Mouse (Mus musculus) erythroblast, embryonic 14.5 days (primary cell): ENCODE data around the gene Adgrg1. TPM values are rescaled to one million over a fixed set of nuclear protein-coding genes. Genes with fewer than 3 reads are reported as not detected.

Experiments
- H3K27me3 ChIP-seq: 2 replicates; pipeline ENCODE4 v1.6.1; 2012; ENCODE audit warnings: inconsistent platforms; ENCODE audit not compliant: control insufficient read depth
- H3K36me3 ChIP-seq: 2 replicates; pipeline ENCODE4 v1.6.1; 2012; ENCODE audit warnings: mild to moderate bottlenecking, inconsistent platforms; ENCODE audit not compliant: control insufficient read depth
- H3K4me1 ChIP-seq: 2 replicates; pipeline ENCODE4 v1.6.1; 2012; ENCODE audit warnings: inconsistent platforms; ENCODE audit not compliant: control insufficient read depth
- H3K4me3 ChIP-seq: replicated peaks from 2 replicates; pipeline ENCODE3; 2012; ENCODE audit warnings: moderate library complexity, mild to moderate bottlenecking, inconsistent platforms
- H3K9me3 ChIP-seq: 2 replicates; pipeline ENCODE4 v1.6.1; 2012; ENCODE audit warnings: low read length, inconsistent platforms, mixed read lengths; ENCODE audit not compliant: control insufficient read depth
- GATA1 ChIP-seq: IDR thresholded peaks from 2 replicates; pipeline ENCODE4 v1.6.1; 2012; ENCODE audit warnings: low read length, inconsistent platforms, mixed read lengths
- TAL1 ChIP-seq: IDR thresholded peaks from 3 replicates; pipeline ENCODE4 v1.6.1; 2012; ENCODE audit warnings: low read length, inconsistent platforms, mixed read lengths
- polyA plus RNA-seq: library from polyadenylated mRNA; stranded (reverse); fragments of >175 nt; gene quantifications from 2 replicates; pipeline ENCODE4 v1.2.3, GENCODE M21; 2012

Adgrg1 gene
- polyA plus RNA-seq, 1 experiment: 14.3 TPM

DNA sequence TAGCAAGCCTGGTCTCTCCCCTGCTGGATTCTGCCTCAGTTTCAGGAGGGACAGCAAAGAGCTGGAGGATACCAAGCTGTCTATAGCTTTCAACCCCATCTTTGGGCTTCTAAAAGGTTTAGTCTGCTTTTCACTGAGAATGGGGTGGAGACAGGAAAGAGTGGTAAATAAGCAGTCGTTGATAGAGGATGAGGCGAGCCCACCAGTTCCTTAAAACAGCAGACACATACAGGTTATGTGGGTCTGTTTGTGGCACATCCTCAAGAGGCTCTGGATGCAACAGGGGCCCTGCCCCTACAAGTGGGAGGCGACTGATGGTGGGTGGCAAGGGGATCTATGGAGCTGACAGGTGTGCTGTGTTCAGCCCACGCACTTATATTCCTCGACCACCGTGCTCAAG, 84.1 kb downstream of the Adgrg1 start:
- H3K36me3 ChIP-seq: no peaks in the 10 kb centered on the region
- H3K4me1 ChIP-seq: peaks cover 40% of the 10 kb centered on the region
- H3K4me3 ChIP-seq: no peak overlapping the region
- peaks cover 2% of the 10 kb centered on the region; the same call in 1 of the 2 replicates for H3K27me3 ChIP-seq
- TF ChIP-seq TAL1 (no peak), GATA1 (no peak)
- H3K9me3 ChIP-seq: no peaks in the 10 kb centered on the region

DNA sequence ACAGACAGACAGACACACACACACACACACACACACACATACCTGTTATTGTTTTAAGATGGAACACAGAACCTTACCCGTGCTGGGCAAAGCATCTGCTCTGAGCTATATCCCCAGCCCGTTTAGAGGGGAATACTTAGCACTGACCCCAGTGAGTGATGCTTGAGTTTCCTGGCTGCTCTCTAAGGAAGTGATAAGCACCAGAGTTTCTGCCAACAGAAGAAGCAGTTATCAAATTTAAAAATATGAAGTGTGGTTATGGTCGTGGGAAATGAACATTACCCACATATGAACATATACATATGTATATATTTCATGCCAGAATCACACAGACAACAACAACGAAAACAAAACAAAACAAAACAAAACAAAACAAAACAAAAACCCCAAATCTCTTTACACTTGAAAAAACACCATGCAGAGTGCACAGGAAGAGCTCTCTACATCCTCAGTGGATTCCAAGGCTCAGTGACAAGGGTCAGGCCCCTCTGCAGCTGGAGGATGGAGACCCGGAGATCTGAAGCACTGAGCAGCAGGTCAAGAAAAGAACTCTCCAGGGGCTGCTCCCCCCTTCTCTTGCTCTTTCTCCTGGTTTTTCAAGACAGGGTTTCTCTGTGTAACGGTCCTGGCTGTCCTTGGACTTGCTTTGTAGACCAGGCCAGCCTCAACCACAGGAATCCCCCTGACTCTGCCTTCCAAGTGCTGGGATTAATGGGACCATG, 85.4 kb downstream of the Adgrg1 start:
- TF ChIP-seq TAL1 (no peak), GATA1 (no peak)
- Histone ChIP-seq H3K9me3 (no peaks in the 10 kb centered on the region), H3K4me1 (peaks cover 31% of the 10 kb centered on the region), H3K36me3 (no peaks in the 10 kb centered on the region), H3K4me3 (no peak overlapping the region), H3K27me3 (peaks cover 2% of the 10 kb centered on the region; the same call in 1 of the 2 replicates)

Other genes with a start within 250 kb of the Adgrg1 start
- gene Ccl22, start 229.2 kb upstream of the Adgrg1 start, polyA plus RNA-seq: 0.09 and 0.23 TPM in 2 replicates
- 0.01 TPM in 1 of 2 replicates, not detected in the other for gene Cx3cl1, start 202.7 kb upstream of the Adgrg1 start, polyA plus RNA-seq
- gene Ccl17, start 164.3 kb upstream of the Adgrg1 start, polyA plus RNA-seq: not detected in 2 replicates
- gene Coq9, start 136.4 kb upstream of the Adgrg1 start, polyA plus RNA-seq: 6.4 and 9.5 TPM in 2 replicates
- 37.6 and 98.2 TPM in 2 replicates for gene Ciapin1, start 136.4 kb upstream of the Adgrg1 start, polyA plus RNA-seq
- 3.5 and 4.1 TPM in 2 replicates for gene Polr2c, start 117.3 kb upstream of the Adgrg1 start, polyA plus RNA-seq
- gene Dok4, start 98.4 kb upstream of the Adgrg1 start, polyA plus RNA-seq: 11.8 and 12.5 TPM in 2 replicates
- gene Ccdc102a, start 56.7 kb upstream of the Adgrg1 start, polyA plus RNA-seq: 0.02 and 0.06 TPM in 2 replicates
- gene Adgrg5, start 51.1 kb upstream of the Adgrg1 start, polyA plus RNA-seq: 0.03 TPM in 1 of 2 replicates, not detected in the other
- gene Adgrg3, start 42.9 kb downstream of the Adgrg1 start, polyA plus RNA-seq: 0.08 and 0.17 TPM in 2 replicates
- gene Drc7, start 80.4 kb downstream of the Adgrg1 start, polyA plus RNA-seq: not detected in 2 replicates
- gene Katnb1, start 106.4 kb downstream of the Adgrg1 start, polyA plus RNA-seq: 2.6 and 3.9 TPM in 2 replicates
- 0.03 and 0.04 TPM in 2 replicates for gene Kifc3, start 228.1 kb downstream of the Adgrg1 start, polyA plus RNA-seq